Mouse (Mus musculus) adrenal gland, postnatal 4 days (tissue): ENCODE results near the gene Fer. TPM values are rescaled to one million over a fixed set of nuclear protein-coding genes. Genes with fewer than 3 reads are reported as not detected.

Source experiments
- DNase-seq, 2 experiments: peaks; one replicate each; pipeline ENCODE4 v3.0.0; 2021 to 2022; ENCODE audit warnings: low spot score in 2 of 2, mixed read lengths in 2 of 2
- total RNA-seq, 2 experiments: library from RNA; stranded (reverse); gene quantifications; 2 replicates each; pipeline ENCODE4 v1.2.3; 2021

The Fer gene
- total RNA-seq, 2 experiments from 2014 or later: 23.6 to 27.4 TPM

GRCm38 (mm10) chr17:64135941-64136650 is 273.2 kb downstream of the Fer start:
- DNase-seq: no peak

- no peak for DNase-seq
These were observed 275.3 kb downstream of the Fer start for GRCm38 (mm10) chr17:64138036-64138717.

GRCm38 (mm10) chr17:64139231-64139915 is 276.5 kb downstream of the Fer start:
- no peak for DNase-seq

GRCm38 (mm10) chr17:64140063-64140850 is 277.4 kb downstream of the Fer start:
- DNase-seq: no peak

- DNase-seq: no peak
These were observed 279.0 kb downstream of the Fer start for GRCm38 (mm10) chr17:64141856-64142255.

- DNase-seq: no peak
These were observed 283.5 kb downstream of the Fer start for GRCm38 (mm10) chr17:64146409-64146808.

- no peak for DNase-seq
These were observed 287.9 kb downstream of the Fer start for GRCm38 (mm10) chr17:64150717-64151116.

GRCm38 (mm10) chr17:64167731-64168130 is 304.9 kb downstream of the Fer start:
- no peak for DNase-seq

- no peak for DNase-seq
These were observed 307.2 kb downstream of the Fer start for GRCm38 (mm10) chr17:64170019-64170418.

GRCm38 (mm10) chr17:64172474-64172873 is 309.6 kb downstream of the Fer start:
- no peak for DNase-seq

- DNase-seq: no peak
These were observed 317.7 kb downstream of the Fer start for GRCm38 (mm10) chr17:64180546-64180945.

- DNase-seq: no peak
These were observed 318.4 kb downstream of the Fer start for GRCm38 (mm10) chr17:64181291-64181690.

- DNase-seq: no peak
These were observed 319.7 kb downstream of the Fer start for GRCm38 (mm10) chr17:64182599-64182998.

GRCm38 (mm10) chr17:64183196-64183595 is 320.3 kb downstream of the Fer start:
- DNase-seq: no peak

Other genes starting within 250 kb of the Fer start
- gene A930002H24Rik, start 729 bp downstream of the Fer start, total RNA-seq: 1 to 10 TPM; 1.8 to 1.9 TPM